In genomic region chr5:140321756-140322575, GRCm38 (mm10) we compare ENCODE assay signal across 8 mouse cellular contexts. TPM values are rescaled to one million over a fixed set of nuclear protein-coding genes. Genes with fewer than 3 reads are reported as not detected.
DNase-seq lines count a peak whose midpoint lies in the region; ATAC-seq and TF ChIP-seq lines count a peak whose summit lies in the region.

No protein-coding gene starts in this region.

- H3K27ac ChIP-seq in heart, adult 2 months: peak overlapping the region; percentile 91
- H3K27ac ChIP-seq in embryonic fibroblast, embryonic 13.5 days (ENCODE audit: insufficient read depth, low read length): peak overlapping the region; percentile 86
- H3K27ac ChIP-seq in limb, embryonic 10.5 days: peak overlapping the region; percentile 97

- under 1% methylated on average over 17 of the region's 17 CpGs for WGBS in heart, adult 2 months
- WGBS in limb, embryonic 10.5 days: 4% methylated on average over 17 of the region's 17 CpGs

- H3K27me3 ChIP-seq in heart, adult 2 months (ENCODE audit: control insufficient read depth, insufficient read depth, low read length): no peaks in the 10 kb centered on the region
- no peaks in the 10 kb centered on the region for H3K27me3 ChIP-seq in E14TG2a.4 (ENCODE audit: insufficient read depth, low read length)
- H3K27me3 ChIP-seq in limb, embryonic 10.5 days (ENCODE audit: low read depth, poor library complexity, severe bottlenecking): no peaks in the 10 kb centered on the region

- intact Hi-C loops in heart, adult 2 months (cut with DNase I): no loop called here
- intact Hi-C loops in heart, postnatal 14 days (cut with DNase I): no loop called here

- 0 out of 2 replicates have a peak, but pooled peaks have one; percentile 26 for TF ChIP-seq EP300 in heart, adult 2 months (IDR thresholded peaks at IDR 0.05; ENCODE audit: insufficient read depth, low read depth, low read length)

- TF ChIP-seq CTCF in heart, adult 2 months (IDR thresholded peaks at IDR 0.05): no peak
- no peak for TF ChIP-seq CTCF in E14TG2a.4 (conservative IDR thresholded peaks at IDR 0.05; ENCODE audit: low read length)
- TF ChIP-seq CTCF in embryonic fibroblast, embryonic 13.5 days (IDR thresholded peaks at IDR 0.05; ENCODE audit: borderline replicate concordance, insufficient read depth, low read length): no peak

- ATAC-seq in monocyte, adult 5-6 weeks (replicated peaks; ENCODE audit: insufficient number of reproducible peaks, low FRiP score, low TSS enrichment, poor library complexity, severe bottlenecking): 0 out of 2 replicates have a peak, but pooled peaks have one; percentile 14

- DNase-seq in heart, adult 2 months: no peak
- DNase-seq in heart, postnatal 14 days: no peak
- no peak for DNase-seq in limb, embryonic 10.5 days (ENCODE audit: low spot score)
- DNase-seq in urinary bladder, adult 18-20 months (ENCODE audit: low spot score in 2 of 2): no peak
- no peak for DNase-seq in T-cell, adult 2 months (ENCODE audit: low spot score)

- peaks cover 6% of the 10 kb centered on the region for H3K79me2 ChIP-seq in heart, adult 2 months (replicated peaks; ENCODE audit: control insufficient read depth, insufficient read depth, low read length)

- H3K9ac ChIP-seq in heart, adult 2 months (ENCODE audit: low read depth, low read length): peak overlapping the region; percentile 90

- no peaks in the 10 kb centered on the region for H3K9me3 ChIP-seq in E14TG2a.4 (ENCODE audit: low read length)
- H3K9me3 ChIP-seq in limb, embryonic 10.5 days (replicated peaks): no peaks in the 10 kb centered on the region

- H3K36me3 ChIP-seq in heart, adult 2 months (ENCODE audit: control insufficient read depth, insufficient read depth, low read length): no peaks in the 10 kb centered on the region
- H3K36me3 ChIP-seq in E14TG2a.4 (ENCODE audit: insufficient read depth, low read length): peaks cover 34% of the 10 kb centered on the region
- peaks cover 42% of the 10 kb centered on the region for H3K36me3 ChIP-seq in limb, embryonic 10.5 days

- peak overlapping the region; percentile 64 for H3K4me3 ChIP-seq in heart, adult 2 months
- H3K4me3 ChIP-seq in E14TG2a.4 (replicated peaks; ENCODE audit: low read length): peak overlapping the region; percentile 96
- H3K4me3 ChIP-seq in embryonic fibroblast, embryonic 13.5 days (ENCODE audit: insufficient read depth, low read length): peak overlapping the region; percentile 98
- H3K4me3 ChIP-seq in limb, embryonic 10.5 days: peak overlapping the region; percentile 91

- H3K4me1 ChIP-seq in heart, adult 2 months (ENCODE audit: control insufficient read depth, insufficient read depth, low read length): peaks cover 2% of the 10 kb centered on the region
- peaks cover 59% of the 10 kb centered on the region for H3K4me1 ChIP-seq in E14TG2a.4 (replicated peaks; ENCODE audit: low read depth, low read length)
- H3K4me1 ChIP-seq in embryonic fibroblast, embryonic 13.5 days (ENCODE audit: control insufficient read depth, insufficient read depth, low read length): peaks cover 3% of the 10 kb centered on the region; the same call in 1 of the 2 replicates
- H3K4me1 ChIP-seq in limb, embryonic 10.5 days: peaks cover 23% of the 10 kb centered on the region

- TF ChIP-seq POLR2A in heart, adult 2 months (IDR thresholded peaks at IDR 0.05; ENCODE audit: insufficient read depth, low read depth, low read length): no peak
- 0 out of 2 replicates have a peak, but pooled peaks have one; percentile 22 for TF ChIP-seq POLR2A in embryonic fibroblast, embryonic 13.5 days (IDR thresholded peaks at IDR 0.05; ENCODE audit: low read depth, low read length)

RNA-seq across cellular contexts. Expression of gene Nudt1, which starts 0.5 kb away (rescaled TPM):
- total RNA-seq in heart, adult 2 months (2021): 10 to 100 TPM in 1 of 2 experiments, 1 to 10 TPM in 1; 6.5 to 10.0 TPM
- 8.7 and 12.4 TPM in 2 replicates for polyA plus RNA-seq in heart, adult 2 months (2012; rRNA removed)
- total RNA-seq in heart, postnatal 14 days (2021): 10 to 100 TPM in 1 of 2 experiments, 1 to 10 TPM in 1; 10.0 to 12.2 TPM
- polyA plus RNA-seq in embryonic fibroblast, embryonic 13.5 days (2011; ENCODE audit: insufficient read length, low read depth, missing spikeins): 13.2 and 13.8 TPM in 2 replicates
- polyA plus RNA-seq in limb, embryonic 10.5 days (2016; fragmentation: Nextera tagmentation; extraction: Ambion mirVana): 66.8 and 71.8 TPM in 2 replicates
- total RNA-seq in monocyte, adult 5-6 weeks (2017): 12.6 to 15.8 TPM (median 14.0 TPM) in 3 replicates

RNA-seq across cellular contexts. Expression of gene Mad1l1, which starts 0.6 kb away (rescaled TPM):
- 10 to 100 TPM in 1 of 2 experiments, 1 to 10 TPM in 1; 9.4 to 12.2 TPM for total RNA-seq in heart, adult 2 months (2021)
- polyA plus RNA-seq in heart, adult 2 months (2012; rRNA removed): 10.1 and 12.4 TPM in 2 replicates
- 10 to 100 TPM; 14.7 to 14.8 TPM for total RNA-seq in heart, postnatal 14 days (2021)
- 21.3 and 22.6 TPM in 2 replicates for polyA plus RNA-seq in embryonic fibroblast, embryonic 13.5 days (2011; ENCODE audit: insufficient read length, low read depth, missing spikeins)
- 68.7 and 68.9 TPM in 2 replicates for polyA plus RNA-seq in limb, embryonic 10.5 days (2016; fragmentation: Nextera tagmentation; extraction: Ambion mirVana)
- total RNA-seq in monocyte, adult 5-6 weeks (2017): 38.6 to 53.6 TPM (median 41.6 TPM) in 3 replicates

RNA-seq across cellular contexts. Expression of gene Mrm2, which starts 9.7 kb away (rescaled TPM):
- 10 to 100 TPM; 11.0 to 12.5 TPM for total RNA-seq in heart, adult 2 months (2021)
- polyA plus RNA-seq in heart, adult 2 months (2012; rRNA removed): 10.9 and 15.2 TPM in 2 replicates
- total RNA-seq in heart, postnatal 14 days (2021): 10 to 100 TPM in 1 of 2 experiments, 1 to 10 TPM in 1; 9.5 to 10.9 TPM
- 5.1 and 8.3 TPM in 2 replicates for polyA plus RNA-seq in embryonic fibroblast, embryonic 13.5 days (2011; ENCODE audit: insufficient read length, low read depth, missing spikeins)
- 22.2 and 24.1 TPM in 2 replicates for polyA plus RNA-seq in limb, embryonic 10.5 days (2016; fragmentation: Nextera tagmentation; extraction: Ambion mirVana)
- total RNA-seq in monocyte, adult 5-6 weeks (2017): 0.57 to 3.1 TPM (median 1.9 TPM) in 3 replicates
